Mouse (Mus musculus) liver, embryonic 11.5 days (tissue): ENCODE data around the gene Olfr824. TPM values are rescaled to one million over a fixed set of nuclear protein-coding genes. Genes with fewer than 3 reads are reported as not detected.

Experiments
- ATAC-seq: fragments of 200-750 bp; cut with Nextera tagmentation; replicated peaks from 2 replicates; pipeline ENCODE4 v1.8.0; 2017; ENCODE audit warnings: moderate number of reproducible peaks, mild to moderate bottlenecking, moderate TSS enrichment, moderate library complexity; ENCODE audit not compliant: low FRiP score
- DNase-seq: peaks from one replicate; pipeline ENCODE4 v3.0.0-alpha.2; 2017; ENCODE audit warnings: low spot score
- H3K27ac ChIP-seq: fragments of 300-500 bp; sonication (generic); 2 replicates; pipeline ENCODE4 v1.5.1; 2014; ENCODE audit warnings: mild to moderate bottlenecking, low read depth, low read length, control low read depth
- H3K27me3 ChIP-seq: fragments of 300-500 bp; sonication (generic); replicated peaks from 2 replicates; pipeline ENCODE4 v1.6.1; 2014; ENCODE audit warnings: low read length, mixed read lengths; ENCODE audit not compliant: control insufficient read depth, insufficient read depth
- H3K36me3 ChIP-seq: fragments of 300-500 bp; sonication (generic); 2 replicates; pipeline ENCODE4 v1.6.1; 2014; ENCODE audit warnings: mild to moderate bottlenecking, low read length, moderate library complexity, mixed read lengths; ENCODE audit not compliant: control insufficient read depth, insufficient read depth
- H3K4me1 ChIP-seq: fragments of 300-500 bp; sonication (generic); replicated peaks from 2 replicates; pipeline ENCODE4 v1.6.1; 2014; ENCODE audit warnings: low read length, mixed read lengths; ENCODE audit not compliant: control insufficient read depth, insufficient read depth
- H3K4me2 ChIP-seq: fragments of 300-500 bp; sonication (generic); 2 replicates; pipeline ENCODE4 v1.6.1; 2014; ENCODE audit warnings: mild to moderate bottlenecking, control low read depth, moderate library complexity
- H3K4me3 ChIP-seq: fragments of 300-500 bp; sonication (generic); 2 replicates; pipeline ENCODE4 v1.5.1; 2014; ENCODE audit warnings: low read depth, low read length, control low read depth
- H3K9ac ChIP-seq: fragments of 300-500 bp; sonication (generic); 2 replicates; pipeline ENCODE4 v1.6.1; 2014; ENCODE audit warnings: low read depth, low read length, control low read depth
- H3K9me3 ChIP-seq: fragments of 300-500 bp; sonication (generic); 2 replicates; pipeline ENCODE4 v1.6.1; 2016; ENCODE audit warnings: low read length, inconsistent platforms, mixed read lengths; ENCODE audit not compliant: control insufficient read depth
- WGBS: fragments of 180-500 bp; shearing (Covaris S2); extraction: QIAGEN DNeasy Blood & Tissue Kit; methylation state at CpG from one replicate; pipeline ENCODE4 v1.1.7; 2014; 5-methylcytosine and 5-hydroxymethylcytosine counted together
- polyA plus RNA-seq: library from polyadenylated mRNA; unstranded; fragments of >200 nt; fragmentation: Nextera tagmentation; extraction: Ambion mirVana; gene quantifications from 2 replicates; pipeline ENCODE4 v1.2.1, GENCODE M21; 2014

The Olfr824 gene
- polyA plus RNA-seq, 1 experiment from 2014 or later, result not detected

- H3K9ac ChIP-seq, result no peak overlapping the region
- H3K4me2 ChIP-seq, result no peak overlapping the region
- no peaks in the 10 kb centered on the region for H3K9me3 ChIP-seq
- 12% methylated on average over 5 of the region's 5 CpGs for WGBS
- no peak overlapping the region for H3K4me3 ChIP-seq
- no peaks in the 10 kb centered on the region for H3K4me1 ChIP-seq
- DNase-seq, result no peak
- no peaks in the 10 kb centered on the region for H3K27me3 ChIP-seq
- no peak overlapping the region for H3K27ac ChIP-seq
- no peaks in the 10 kb centered on the region for H3K36me3 ChIP-seq
- 0 out of 2 replicates have a peak, but pooled peaks have one; percentile 60 for ATAC-seq
Observed at GRCm38 (mm10) chr10:130092838-130093440, 36.9 kb downstream of the Olfr824 start.

Other genes starting within 250 kb of the Olfr824 start
- not detected in 2 replicates for gene Olfr815, start 224.1 kb downstream of the Olfr824 start, polyA plus RNA-seq
- not detected in 2 replicates for gene Olfr816, start 214.4 kb downstream of the Olfr824 start, polyA plus RNA-seq
- not detected in 2 replicates for gene Olfr818, start 180.9 kb downstream of the Olfr824 start, polyA plus RNA-seq
- gene Olfr819, start 162.7 kb downstream of the Olfr824 start, polyA plus RNA-seq, result not detected in 2 replicates
- not detected in 2 replicates for gene Olfr247, start 153.9 kb downstream of the Olfr824 start, polyA plus RNA-seq
- not detected in 2 replicates for gene Gm10310, start 144.9 kb downstream of the Olfr824 start, polyA plus RNA-seq
- not detected in 2 replicates for gene Olfr820, start 117.4 kb downstream of the Olfr824 start, polyA plus RNA-seq
- gene Olfr821, start 99.7 kb downstream of the Olfr824 start, polyA plus RNA-seq, result not detected in 2 replicates
- not detected in 2 replicates for gene Olfr822, start 58.8 kb downstream of the Olfr824 start, polyA plus RNA-seq
- gene Olfr823, start 14.6 kb downstream of the Olfr824 start, polyA plus RNA-seq, result not detected in 2 replicates
- gene Olfr825, start 36.8 kb upstream of the Olfr824 start, polyA plus RNA-seq, result not detected in 2 replicates
- gene Olfr826, start 54.2 kb upstream of the Olfr824 start, polyA plus RNA-seq, result not detected in 2 replicates
- gene Olfr827, start 84.4 kb upstream of the Olfr824 start, polyA plus RNA-seq, result not detected in 2 replicates
- not detected in 2 replicates for gene Neurod4, start 150.2 kb upstream of the Olfr824 start, polyA plus RNA-seq
- gene Tespa1, start 192.9 kb upstream of the Olfr824 start, polyA plus RNA-seq, result 3.3 and 4.4 TPM in 2 replicates